Mouse (Mus musculus) limb, embryonic 10.5 days (tissue): ENCODE results near the gene Fgf14. TPM values are rescaled to one million over a fixed set of nuclear protein-coding genes. Genes with fewer than 3 reads are reported as not detected.
"Not testable (repeated sequence)": the region's sequence is repeated elsewhere in the genome, so short reads cannot be mapped to it uniquely, and the experiment has no call there.

Experiments used
- DNase-seq: peaks from one replicate; pipeline ENCODE4 v3.0.0-alpha.2; 2017; ENCODE audit warnings: low spot score
- H3K27ac ChIP-seq: fragments of 300-500 bp; sonication (generic); 2 replicates; pipeline ENCODE4 v1.5.1; 2016; ENCODE audit warnings: mild to moderate bottlenecking
- H3K27me3 ChIP-seq: fragments of 300-500 bp; sonication (generic); 2 replicates; pipeline ENCODE4 v1.6.1; 2016; ENCODE audit warnings: low read depth, mild to moderate bottlenecking; ENCODE audit not compliant: poor library complexity, severe bottlenecking
- H3K36me3 ChIP-seq: fragments of 300-500 bp; sonication (generic); 2 replicates; pipeline ENCODE4 v1.6.1; 2016; ENCODE audit warnings: mild to moderate bottlenecking, moderate library complexity
- H3K4me1 ChIP-seq: fragments of 300-500 bp; sonication (generic); 2 replicates; pipeline ENCODE4 v1.6.1; 2016
- H3K4me3 ChIP-seq: fragments of 300-500 bp; sonication (generic); 2 replicates; pipeline ENCODE4 v1.5.1; 2016; ENCODE audit warnings: mild to moderate bottlenecking, moderate library complexity
- H3K9me3 ChIP-seq: fragments of 300-500 bp; sonication (generic); replicated peaks from 2 replicates; pipeline ENCODE4 v1.6.1; 2016; ENCODE audit warnings: mild to moderate bottlenecking
- WGBS: fragments of 180-500 bp; shearing (Covaris S2); methylation state at CpG from one replicate; pipeline ENCODE4 v1.1.7; 2016; 5-methylcytosine and 5-hydroxymethylcytosine counted together
- polyA plus RNA-seq: library from polyadenylated mRNA; unstranded; fragments of >200 nt; fragmentation: Nextera tagmentation; extraction: Ambion mirVana; gene quantifications from 2 replicates; pipeline ENCODE4 v1.2.1, GENCODE M21; 2016

Fgf14 gene
- polyA plus RNA-seq, 1 experiment from 2014 or later = 0.18 TPM

DNA sequence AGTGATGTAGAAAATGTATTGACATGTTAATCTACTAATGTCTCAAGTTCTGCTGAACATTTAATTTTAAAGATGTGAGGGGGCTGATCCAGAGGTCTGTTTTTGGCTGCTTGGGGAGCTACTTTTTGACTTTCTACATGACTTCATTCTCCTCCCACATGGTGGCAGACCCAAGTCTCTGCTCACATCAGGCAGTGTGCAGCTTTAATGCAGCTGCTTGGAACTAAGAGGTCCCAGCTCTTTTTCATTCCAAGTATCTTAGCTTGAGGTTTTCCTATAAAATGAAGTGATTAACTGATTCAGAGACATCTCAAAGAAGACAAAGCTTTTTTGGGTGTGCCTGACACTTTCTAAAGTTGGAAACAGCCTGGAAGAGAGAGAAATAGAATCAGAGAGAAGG lies 232.1 kb downstream of the Fgf14 start:
- Histone ChIP-seq H3K4me1 (no peaks in the 10 kb centered on the region), H3K27ac (no peak overlapping the region)

DNA sequence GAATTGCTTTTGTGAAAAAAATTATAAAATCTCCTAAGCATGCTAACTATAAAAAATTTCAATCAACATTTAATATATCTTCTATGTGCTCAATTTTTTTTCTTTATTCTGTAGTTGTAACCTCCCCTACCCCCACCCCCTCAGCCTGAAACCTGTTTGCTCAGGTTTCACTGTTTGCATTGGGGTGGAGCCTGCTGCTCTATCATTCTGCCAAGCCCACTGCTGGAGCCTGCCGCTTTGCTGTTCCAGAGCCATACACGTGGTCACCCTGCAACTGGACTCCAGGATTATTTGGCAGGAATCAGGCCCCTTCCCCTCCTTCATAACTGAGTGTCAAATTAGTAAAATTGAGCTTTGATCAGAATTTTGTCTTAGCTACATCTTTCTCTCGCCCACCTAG lies 237.6 kb downstream of the Fgf14 start:
- not testable (repeated sequence) for H3K27me3 ChIP-seq, H3K4me3 ChIP-seq, DNase-seq, H3K9me3 ChIP-seq, H3K36me3 ChIP-seq, H3K27ac ChIP-seq, H3K4me1 ChIP-seq
- WGBS = 36% methylated on average over 3 of the region's 3 CpGs

More for the DNA sequence above, 232.1 kb downstream of the Fgf14 start:
- DNase-seq = no peak
- no peaks in the 10 kb centered on the region for H3K36me3 ChIP-seq
- H3K27me3 ChIP-seq = no peaks in the 10 kb centered on the region
- no peak overlapping the region for H3K4me3 ChIP-seq
- no peaks in the 10 kb centered on the region for H3K9me3 ChIP-seq

DNA sequence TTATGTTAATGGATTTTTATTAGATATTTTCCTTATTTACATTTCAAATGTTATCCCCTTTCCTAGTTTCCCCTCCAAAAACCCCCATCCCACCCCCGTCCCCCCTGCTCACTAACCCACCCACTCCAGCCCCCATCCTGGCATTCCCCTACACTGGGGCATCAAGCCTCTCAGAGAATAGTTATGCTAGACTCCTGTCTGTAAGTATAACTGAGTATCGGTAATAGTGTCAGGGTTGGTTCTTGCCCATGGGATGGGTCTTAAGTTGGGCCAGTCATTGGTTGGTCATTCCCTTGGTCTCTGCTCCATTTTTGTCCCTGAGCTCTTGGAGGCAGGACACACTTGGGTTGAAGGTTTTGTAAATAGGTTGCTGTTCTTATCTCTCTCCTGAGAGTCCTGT lies 265.0 kb downstream of the Fgf14 start:
- Histone ChIP-seq H3K9me3 (no peaks in the 10 kb centered on the region), H3K27ac (no peak overlapping the region), H3K27me3 (no peaks in the 10 kb centered on the region), H3K4me1 (no peaks in the 10 kb centered on the region), H3K36me3 (no peaks in the 10 kb centered on the region), H3K4me3 (no peak overlapping the region)
- no peak for DNase-seq
- WGBS = 70% methylated on average over 2 of the region's 2 CpGs

DNA sequence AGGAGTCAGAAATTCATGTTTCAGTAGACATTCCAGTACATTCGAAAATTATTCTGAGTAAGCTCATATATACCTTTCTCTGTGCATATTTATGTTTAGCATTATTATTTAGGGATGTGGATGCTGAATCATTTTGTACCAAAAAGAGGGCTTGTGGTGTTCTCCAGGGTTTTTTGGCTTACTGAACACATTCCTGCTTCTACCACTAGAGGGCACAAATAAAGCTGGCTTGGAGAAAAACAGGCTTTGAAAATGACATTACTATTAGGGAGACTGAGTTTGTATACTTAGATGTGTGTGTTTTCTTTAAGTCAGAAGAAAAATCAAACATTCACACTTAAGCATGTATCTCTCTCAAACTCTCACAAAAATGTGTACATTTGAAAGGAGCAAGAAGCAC lies 266.0 kb downstream of the Fgf14 start:
- no peaks in the 10 kb centered on the region for H3K9me3 ChIP-seq
- no peak overlapping the region for H3K27ac ChIP-seq
- H3K4me3 ChIP-seq = no peak overlapping the region
- H3K36me3 ChIP-seq = no peaks in the 10 kb centered on the region
- no peak for DNase-seq
- no peaks in the 10 kb centered on the region for H3K4me1 ChIP-seq
- WGBS = 2% methylated on average over 1 of the region's 1 CpGs
- no peaks in the 10 kb centered on the region for H3K27me3 ChIP-seq

DNA sequence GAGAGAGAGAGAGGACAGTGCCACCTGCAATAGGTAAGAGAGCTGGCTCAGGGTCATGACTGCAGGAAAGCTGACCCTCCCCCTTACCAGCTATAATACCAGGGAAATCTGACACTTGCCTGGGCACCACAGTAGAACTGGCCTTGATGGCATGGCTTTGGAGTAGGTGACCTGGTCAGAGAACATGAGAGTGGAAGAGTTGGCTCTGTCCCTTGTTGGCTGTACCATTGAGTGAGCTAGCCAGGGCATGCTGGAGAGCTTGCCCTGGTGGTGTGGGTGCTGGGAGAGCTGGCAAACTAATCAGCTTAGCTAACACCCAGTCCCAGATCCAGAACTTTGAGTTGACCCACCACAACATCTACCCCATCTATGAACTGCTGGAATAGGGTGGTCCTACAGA lies 348.5 kb downstream of the Fgf14 start:
- H3K27ac ChIP-seq = no peak overlapping the region
- no peaks in the 10 kb centered on the region for H3K36me3 ChIP-seq
- no peaks in the 10 kb centered on the region for H3K27me3 ChIP-seq
- DNase-seq = no peak
- no peaks in the 10 kb centered on the region for H3K9me3 ChIP-seq
- H3K4me3 ChIP-seq = no peak overlapping the region
- H3K4me1 ChIP-seq = no peaks in the 10 kb centered on the region

DNA sequence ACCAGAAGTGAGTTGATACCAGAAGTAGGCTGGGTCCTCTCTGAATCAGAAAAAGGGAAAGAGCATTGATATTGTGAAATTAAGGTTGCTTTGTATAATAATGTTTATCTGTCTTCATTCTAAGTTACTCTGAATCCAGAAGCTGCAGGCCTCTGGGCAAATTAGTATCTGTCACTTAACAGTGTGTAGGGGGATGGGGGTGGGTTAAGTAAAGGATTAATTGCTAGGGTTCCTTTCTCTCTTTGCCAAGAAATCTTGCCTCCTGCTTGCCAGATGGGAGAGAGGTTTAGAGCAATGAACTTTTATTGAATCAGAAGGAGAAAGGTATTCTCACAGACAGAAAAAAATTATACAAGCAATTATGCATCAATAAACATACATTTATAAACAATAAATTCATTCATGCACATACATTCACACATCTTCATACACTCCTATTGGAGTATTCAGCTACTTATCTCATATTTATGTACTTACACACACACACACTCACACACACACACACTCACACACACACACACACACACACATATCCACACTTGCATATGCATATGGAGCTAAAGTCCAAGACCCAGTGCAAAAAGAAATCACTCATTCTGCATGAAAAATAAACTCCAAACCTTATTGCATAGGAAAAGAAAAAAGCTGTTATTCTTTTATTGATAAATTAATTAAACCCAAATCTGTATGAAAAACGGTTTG lies 357.8 kb downstream of the Fgf14 start:
- 63% methylated on average over 1 of the region's 1 CpGs for WGBS
- H3K27ac ChIP-seq = no peak overlapping the region
- H3K9me3 ChIP-seq = no peaks in the 10 kb centered on the region
- no peaks in the 10 kb centered on the region for H3K27me3 ChIP-seq
- no peaks in the 10 kb centered on the region for H3K4me1 ChIP-seq
- no peaks in the 10 kb centered on the region for H3K36me3 ChIP-seq
- no peak for DNase-seq
- H3K4me3 ChIP-seq = no peak overlapping the region

DNA sequence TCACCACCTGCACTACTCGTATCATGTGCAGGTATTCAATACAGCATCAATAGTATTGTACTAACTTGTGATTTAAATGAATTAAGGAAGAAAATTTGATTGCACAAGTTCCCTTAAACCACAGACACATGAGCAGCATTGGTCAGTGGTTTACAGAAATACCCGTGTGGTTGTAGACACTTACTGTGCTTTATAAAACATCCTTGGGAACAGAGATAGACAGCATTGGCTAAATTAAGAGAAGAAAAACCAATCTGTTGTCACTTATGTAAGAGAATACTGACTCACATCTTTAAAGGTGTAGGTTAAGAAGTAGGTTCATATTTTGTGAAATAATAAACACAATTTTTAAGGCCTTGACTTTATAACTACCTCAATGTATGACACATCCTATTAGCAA lies 361.4 kb downstream of the Fgf14 start:
- no peaks in the 10 kb centered on the region for H3K36me3 ChIP-seq
- no peak for DNase-seq
- H3K4me3 ChIP-seq = no peak overlapping the region
- H3K27ac ChIP-seq = no peak overlapping the region
- no peaks in the 10 kb centered on the region for H3K4me1 ChIP-seq
- H3K27me3 ChIP-seq = no peaks in the 10 kb centered on the region
- 89% methylated on average over 2 of the region's 2 CpGs for WGBS
- H3K9me3 ChIP-seq = no peaks in the 10 kb centered on the region

DNA sequence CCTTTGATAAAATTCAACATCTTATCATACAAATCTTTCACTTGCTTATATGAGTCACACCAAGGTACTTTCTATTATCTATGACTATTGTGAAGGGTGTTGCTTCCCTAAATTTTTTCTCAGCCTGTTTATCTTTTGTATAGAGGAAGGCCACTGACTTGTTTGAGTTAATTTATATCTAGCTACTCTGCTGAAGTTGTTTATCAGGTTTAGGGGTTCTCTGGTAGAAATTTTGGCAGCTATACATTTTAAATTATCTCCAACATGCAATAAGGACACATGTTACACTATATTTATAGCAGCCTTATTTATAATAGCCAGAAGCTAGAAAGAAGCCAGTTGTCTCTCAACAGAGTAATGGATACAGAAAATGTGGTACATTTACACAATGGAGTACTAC lies 389.9 kb downstream of the Fgf14 start:
- H3K9me3 ChIP-seq = no peaks in the 10 kb centered on the region
- H3K36me3 ChIP-seq = no peaks in the 10 kb centered on the region
- no peaks in the 10 kb centered on the region for H3K4me1 ChIP-seq
- DNase-seq = no peak
- H3K4me3 ChIP-seq = no peak overlapping the region
- no peaks in the 10 kb centered on the region for H3K27me3 ChIP-seq
- no peak overlapping the region for H3K27ac ChIP-seq

DNA sequence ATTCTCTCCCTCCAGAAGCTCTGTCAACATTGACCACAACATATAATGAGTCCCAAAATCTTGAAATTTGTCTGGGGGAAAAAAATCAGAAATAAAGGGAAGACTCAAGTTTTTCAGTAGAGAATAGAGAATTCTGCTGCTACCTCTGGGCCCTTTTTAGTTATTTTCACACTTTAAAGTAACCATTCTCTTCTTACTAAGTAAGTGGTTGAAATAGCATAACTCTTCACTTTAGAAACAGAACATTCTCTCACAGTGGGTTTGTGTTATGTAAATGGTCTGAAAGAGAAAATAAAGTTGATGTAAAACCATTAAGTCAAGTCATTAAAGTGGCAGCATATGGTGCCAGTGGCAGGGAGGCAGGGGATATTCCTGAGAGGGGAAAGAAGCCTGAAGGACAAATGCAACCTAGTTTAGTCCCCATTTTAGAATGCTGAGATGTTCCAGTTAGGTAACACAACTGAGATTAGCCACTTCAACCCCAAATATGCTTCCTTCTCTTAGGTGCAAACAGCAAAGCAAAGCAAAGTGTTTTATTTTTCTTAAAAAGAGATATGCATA lies 398.5 kb downstream of the Fgf14 start:
- no peaks in the 10 kb centered on the region for H3K27me3 ChIP-seq
- no peaks in the 10 kb centered on the region for H3K4me1 ChIP-seq
- H3K27ac ChIP-seq = no peak overlapping the region
- DNase-seq = no peak
- H3K4me3 ChIP-seq = no peak overlapping the region
- no peaks in the 10 kb centered on the region for H3K9me3 ChIP-seq
- H3K36me3 ChIP-seq = no peaks in the 10 kb centered on the region

DNA sequence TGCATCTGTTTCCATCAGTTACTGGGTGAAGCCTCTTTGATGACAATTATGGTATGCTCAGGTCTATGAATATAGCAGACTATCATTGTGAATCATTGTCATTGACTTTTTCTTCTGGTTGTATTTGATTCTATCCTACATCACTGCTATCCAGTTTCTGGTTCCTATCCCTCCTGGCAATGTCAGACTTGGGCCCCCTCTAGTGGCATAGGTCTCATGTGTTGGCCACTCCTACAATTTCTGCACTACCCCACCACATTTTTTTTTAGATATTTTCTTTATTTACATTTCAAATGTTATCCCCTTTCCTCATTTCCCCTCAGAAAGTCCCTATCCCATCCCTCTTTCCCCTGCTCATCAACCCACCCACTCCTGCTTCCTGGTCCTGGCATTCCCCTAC lies 409.9 kb downstream of the Fgf14 start:
- Histone ChIP-seq H3K36me3 (no peaks in the 10 kb centered on the region), H3K4me3 (no peak overlapping the region), H3K27me3 (no peaks in the 10 kb centered on the region), H3K9me3 (no peaks in the 10 kb centered on the region), H3K27ac (no peak overlapping the region), H3K4me1 (no peaks in the 10 kb centered on the region)
- no peak for DNase-seq

DNA sequence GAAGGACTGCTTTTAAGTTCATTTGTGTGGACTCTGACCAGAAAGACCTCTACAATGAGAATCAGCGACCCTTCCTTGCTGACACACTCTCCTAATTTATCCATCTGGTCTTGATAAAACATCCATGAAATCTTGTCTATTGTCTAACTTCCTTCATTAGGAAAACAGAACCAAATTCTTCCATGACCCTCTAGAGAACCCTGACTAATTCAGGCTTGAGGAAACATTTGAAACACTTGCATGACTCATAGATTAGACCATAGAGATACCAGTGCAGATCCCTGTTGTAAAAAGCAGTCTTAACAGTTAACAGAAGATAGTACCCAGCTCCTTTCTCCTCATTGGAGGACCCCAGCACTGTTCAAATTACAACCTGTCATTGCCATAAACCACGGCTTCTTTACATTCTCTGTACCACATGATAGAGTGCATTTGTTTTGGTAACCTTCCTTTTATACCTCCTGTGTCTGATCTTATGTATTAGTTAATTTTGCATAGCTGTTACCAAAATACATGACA lies 412.3 kb downstream of the Fgf14 start:
- Histone ChIP-seq H3K27ac (no peak overlapping the region), H3K4me3 (no peak overlapping the region), H3K9me3 (no peaks in the 10 kb centered on the region), H3K36me3 (no peaks in the 10 kb centered on the region), H3K4me1 (no peaks in the 10 kb centered on the region), H3K27me3 (no peaks in the 10 kb centered on the region)
- WGBS = 54% methylated on average over 2 of the region's 2 CpGs
- DNase-seq = no peak

DNA sequence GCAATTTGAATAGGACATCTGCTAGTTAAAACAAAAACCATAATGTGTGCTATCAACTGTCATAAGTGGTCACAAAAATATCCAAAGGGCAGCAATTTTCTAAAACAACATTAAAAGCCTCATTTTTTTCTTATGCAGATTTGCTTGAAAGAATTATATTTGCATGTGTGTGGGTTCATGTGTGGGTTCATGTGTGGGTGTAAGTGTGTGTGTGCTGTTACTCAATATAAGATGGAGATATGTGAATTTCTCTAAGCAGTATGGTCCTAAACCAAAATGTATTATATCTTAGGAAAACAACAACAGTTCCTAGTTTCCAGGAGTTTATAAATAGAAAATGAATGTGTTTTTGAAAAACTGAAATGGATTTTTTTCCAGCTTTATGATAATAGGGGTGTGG lies 413.7 kb downstream of the Fgf14 start:
- Histone ChIP-seq H3K9me3 (no peaks in the 10 kb centered on the region), H3K4me1 (no peaks in the 10 kb centered on the region), H3K36me3 (no peaks in the 10 kb centered on the region), H3K27ac (no peak overlapping the region), H3K4me3 (no peak overlapping the region), H3K27me3 (no peaks in the 10 kb centered on the region)
- no peak for DNase-seq

DNA sequence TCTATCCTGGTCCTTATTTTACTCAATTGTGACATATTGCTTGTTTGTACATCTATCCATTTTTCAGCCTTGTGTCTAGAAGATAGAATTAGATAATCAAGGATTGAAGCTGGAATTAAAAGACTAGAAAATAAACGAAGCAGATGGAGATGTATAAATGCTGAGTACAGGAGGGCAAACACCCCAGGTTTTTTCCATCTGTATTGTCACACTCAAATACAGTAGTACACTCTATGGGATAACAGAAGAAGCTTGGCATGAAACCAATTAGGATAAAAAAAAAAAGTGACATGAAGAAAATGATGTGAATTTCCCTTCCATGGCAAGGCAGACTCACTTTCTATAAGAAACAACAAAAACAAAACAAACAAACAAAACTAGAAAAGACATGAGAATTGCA lies 429.4 kb downstream of the Fgf14 start:
- no peak for DNase-seq
- Histone ChIP-seq H3K27me3 (no peaks in the 10 kb centered on the region), H3K4me1 (no peaks in the 10 kb centered on the region), H3K27ac (no peak overlapping the region), H3K36me3 (no peaks in the 10 kb centered on the region), H3K4me3 (no peak overlapping the region), H3K9me3 (no peaks in the 10 kb centered on the region)
- 76% methylated on average over 1 of the region's 1 CpGs for whole genome bisulfite sequencing

DNA sequence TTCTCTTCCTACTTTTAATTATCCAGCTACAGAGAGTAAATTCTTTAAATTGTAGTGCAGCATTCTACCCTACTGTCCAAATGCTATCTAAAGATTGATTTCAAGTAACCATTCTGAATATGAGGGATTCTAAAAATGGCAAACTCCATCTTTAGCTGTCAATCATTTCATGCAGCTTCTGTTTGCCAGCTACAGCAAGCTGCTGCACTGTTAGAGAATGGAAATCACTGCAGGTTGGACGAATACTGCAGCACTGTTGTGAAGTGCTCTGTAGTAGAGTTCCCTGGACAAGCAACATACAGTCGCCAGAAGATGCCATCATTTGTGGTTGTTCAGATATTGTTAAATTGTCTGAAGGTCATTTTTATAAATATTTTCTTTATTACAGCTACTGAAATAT lies 453.5 kb downstream of the Fgf14 start:
- Histone ChIP-seq H3K36me3 (no peaks in the 10 kb centered on the region), H3K27ac (no peak overlapping the region), H3K4me1 (no peaks in the 10 kb centered on the region), H3K9me3 (no peaks in the 10 kb centered on the region), H3K27me3 (no peaks in the 10 kb centered on the region), H3K4me3 (no peak overlapping the region)
- no peak for DNase-seq
- 77% methylated on average over 2 of the region's 2 CpGs for WGBS
